Mouse (Mus musculus): Measurements from ENCODE around the gene Mast2. TPM values are rescaled to one million over a fixed set of nuclear protein-coding genes. Genes with fewer than 3 reads are reported as not detected.

Mast2 gene
- total RNA-seq, 2 experiments from 2014 or later, result 52.1 to 70.5 TPM

DNA sequence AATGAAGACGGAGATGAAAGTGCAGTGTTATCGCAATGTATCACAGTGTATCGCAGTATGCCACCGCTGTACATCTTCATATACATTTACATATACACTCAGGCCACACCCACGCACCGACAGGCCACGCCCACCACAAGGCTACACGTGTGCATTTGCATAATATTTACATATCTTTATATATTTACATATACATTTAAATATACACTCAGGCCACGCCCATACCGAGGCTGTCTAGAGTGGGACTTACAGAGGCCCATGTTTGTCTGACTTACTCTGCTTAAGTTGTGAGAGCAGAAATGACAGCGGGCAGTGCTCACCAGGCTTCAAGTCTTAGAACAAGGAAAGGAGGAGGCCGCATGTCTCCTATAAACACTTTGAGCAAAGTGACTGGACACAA is 170.7 kb downstream of the Mast2 start:
- no peak for DNase-seq
- intact Hi-C loops (cut with DNase I; ENCODE audit: low total_unique reads), result no loop called here

DNA sequence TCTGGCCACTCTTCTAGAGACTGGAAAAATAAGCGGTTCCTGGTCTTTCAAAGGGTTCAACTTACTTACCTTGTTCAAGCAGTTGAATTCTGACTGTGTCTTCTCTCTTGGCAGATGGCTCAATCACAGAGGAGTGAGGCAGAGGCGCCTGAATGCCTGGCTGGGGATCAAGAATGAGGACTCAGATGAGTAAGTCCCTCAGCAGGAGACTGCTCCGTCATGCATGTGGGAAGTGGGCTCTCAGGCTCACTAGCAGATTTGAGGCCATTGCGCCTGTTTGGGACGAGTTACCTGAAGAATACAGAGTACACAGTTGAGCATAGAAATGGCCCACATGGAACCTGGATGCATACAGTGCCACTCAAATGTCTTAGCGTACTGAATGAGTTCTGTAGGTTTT is 172.4 kb downstream of the Mast2 start:
- intact Hi-C loops (cut with DNase I; ENCODE audit: low total_unique reads), result no loop called here
- DNase-seq, result no peak

DNA sequence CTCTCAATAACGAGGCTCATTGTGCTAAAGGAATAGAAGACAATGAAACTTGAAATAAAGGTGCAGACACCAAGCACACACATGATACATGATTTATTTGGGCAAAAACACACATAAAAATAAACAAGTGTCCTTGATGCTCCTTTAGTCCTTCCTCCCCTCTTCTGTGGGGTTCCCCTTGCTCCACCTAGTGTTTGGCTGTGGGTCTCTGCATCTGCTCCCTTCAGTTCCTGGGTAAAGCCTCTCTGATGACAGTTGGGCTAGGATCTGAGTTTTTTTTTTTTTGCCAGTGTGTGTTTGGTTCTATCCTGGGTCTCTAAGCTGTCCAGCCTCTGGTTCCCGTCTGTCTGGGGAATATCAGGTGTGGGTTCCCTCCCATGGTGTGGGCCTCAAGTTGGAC is 181.8 kb downstream of the Mast2 start:
- peak; percentile 10 for DNase-seq
- intact Hi-C loops (cut with DNase I; ENCODE audit: low total_unique reads), result loop anchor here (5.0 kb wide), 1 partner anchor 115 kb away; the partner anchor contains the start of gene Tspan1

DNA sequence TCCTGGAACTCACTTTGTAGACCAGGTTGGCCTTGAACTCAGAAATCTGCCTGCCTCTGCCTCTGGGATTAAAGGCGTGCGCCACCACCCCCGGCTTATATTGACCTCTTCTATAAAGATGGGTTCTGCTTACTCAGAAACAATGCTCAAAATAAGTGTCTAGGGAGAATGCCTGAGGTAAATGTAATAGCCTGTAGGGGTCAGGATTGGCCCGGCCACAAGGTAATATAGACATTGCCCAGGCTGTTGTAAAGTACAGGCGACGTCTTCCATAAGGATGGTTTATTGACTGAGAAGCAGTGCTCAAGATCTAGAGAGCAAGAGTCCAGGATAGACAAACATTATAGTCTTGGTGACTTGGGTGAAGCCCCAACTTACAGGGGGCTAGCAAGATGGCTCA is 195.8 kb downstream of the Mast2 start:
- intact Hi-C loops (cut with DNase I; ENCODE audit: low total_unique reads), result no loop called here
- no peak for DNase-seq

Other genes with a start within 250 kb of the Mast2 start
- 10 to 100 TPM in 1 of 2 experiments, 1 to 10 TPM in 1; 7.7 to 11.3 TPM for gene Pik3r3, start 242.6 kb downstream of the Mast2 start, total RNA-seq (2021)
- gene Ipp, start 43.4 kb upstream of the Mast2 start, total RNA-seq (2021), result 10 to 100 TPM; 12.0 to 14.1 TPM
- gene Tmem69, start 91.8 kb upstream of the Mast2 start, total RNA-seq (2021), result 10 to 100 TPM; 16.7 to 17.5 TPM
- gene Gpbp1l1, start 93.5 kb upstream of the Mast2 start, total RNA-seq (2021), result 10 to 100 TPM; 26.3 to 30.8 TPM
- 1 to 10 TPM; 1.5 to 1.8 TPM for gene Ccdc17, start 132.5 kb upstream of the Mast2 start, total RNA-seq (2021)
- gene Nasp, start 163.8 kb upstream of the Mast2 start, total RNA-seq (2021), result 10 to 100 TPM; 16.2 to 17.4 TPM
- 100 to 1,000 TPM; 226 to 247 TPM for gene Akr1a1, start 187.5 kb upstream of the Mast2 start, total RNA-seq (2021)
- 100 to 1,000 TPM; 211 to 229 TPM for gene Prdx1, start 221.4 kb upstream of the Mast2 start, total RNA-seq (2021)
- gene Mmachc, start 244.2 kb upstream of the Mast2 start, total RNA-seq (2021), result 10 to 100 TPM; 25.5 to 28.9 TPM
- gene Ccdc163, start 244.3 kb upstream of the Mast2 start, total RNA-seq (2021), result 1 to 10 TPM; 3.9 to 4.0 TPM

Measured in gastrocnemius, postnatal 14 days (tissue).